Mouse (Mus musculus) ES-Bruce4 (cell line): Measurements from ENCODE around the gene Tcte2.

Source experiments
- CTCF ChIP-seq: IDR thresholded peaks from one replicate; pipeline ENCODE4 v1.8.1; 2011; ENCODE audit warnings: low read depth, low read length
- POLR2A ChIP-seq: IDR thresholded peaks from one replicate; pipeline ENCODE4 v1.8.1; 2011; ENCODE audit warnings: low read length; ENCODE audit not compliant: insufficient read depth

- TF ChIP-seq POLR2A (no peak), CTCF (no peak)
Observed at GRCm38 (mm10) chr17:13716336-13716735, 45.3 kb downstream of the Tcte2 start.
